Mouse (Mus musculus) brain, adult 2 months (tissue): ENCODE measurements at regions not wholly inside any gene's neighbourhood (a gene's known extent, or its start where the extent isn't known, plus 50 kb on each side); places are given as distances from the start of the nearest gene placed in this dataset.

Source experiments
- DNase-seq: peaks from one replicate; pipeline ENCODE4 v3.0.0; 2011; ENCODE audit warnings: low read depth, low spot score

DNA sequence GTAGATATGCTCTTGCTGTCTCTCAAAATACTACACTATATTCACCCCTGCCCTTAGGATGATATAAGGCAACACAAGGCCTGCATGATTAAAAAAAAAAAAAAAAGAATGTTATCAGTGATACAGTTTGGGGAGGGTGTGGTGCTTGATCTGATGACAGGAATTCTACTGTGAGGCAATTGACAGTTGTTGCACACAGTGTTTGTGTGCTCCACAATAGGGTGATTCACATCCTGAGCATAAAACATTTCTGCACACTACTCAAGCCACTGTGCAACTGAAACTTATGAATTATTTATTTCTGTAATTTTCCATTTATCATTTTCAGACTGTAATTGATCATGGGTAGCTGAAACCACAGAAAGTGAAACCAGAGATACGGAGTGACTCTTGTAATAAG is 277.2 kb upstream of the Adgrl4 start:
- no peak for DNase-seq

DNA sequence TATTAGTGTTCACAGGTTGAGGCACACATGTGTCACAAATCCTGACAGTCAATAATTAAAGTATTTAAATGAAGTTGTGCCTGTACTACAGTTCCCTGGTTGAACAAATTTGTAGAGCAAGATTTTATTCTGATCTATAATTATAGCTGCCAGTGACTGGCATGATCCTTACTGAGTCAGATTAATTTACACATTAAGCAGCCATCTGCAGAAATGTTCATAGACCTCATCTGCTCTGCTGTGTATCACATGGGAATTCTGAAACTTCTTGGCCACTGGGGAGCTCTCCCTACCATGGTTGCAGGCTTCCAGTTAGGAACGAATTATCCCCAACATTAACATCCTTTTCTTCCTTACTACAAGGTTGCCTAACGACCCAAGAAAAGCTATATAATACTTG is 255.6 kb upstream of the Adgrl4 start:
- peak; percentile 10 for DNase-seq

DNA sequence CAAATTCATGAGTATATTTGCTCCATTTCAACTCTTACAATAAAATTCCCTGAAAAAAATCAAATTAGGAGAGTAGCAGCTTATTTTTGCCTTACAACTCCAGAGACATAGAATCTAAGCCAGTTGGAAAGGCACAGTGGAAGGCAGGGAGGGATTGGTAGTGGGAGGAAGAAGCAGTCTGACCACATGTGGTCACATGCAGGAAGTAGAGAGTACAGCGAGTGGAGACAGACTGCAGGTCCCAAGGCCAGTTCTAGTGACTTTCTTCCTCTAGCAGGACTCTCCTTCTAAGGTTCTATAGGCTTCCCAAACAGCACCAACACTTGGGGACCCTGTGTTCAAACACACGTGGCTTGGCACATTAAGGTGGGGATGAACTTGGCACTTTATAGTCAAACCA is 245.6 kb upstream of the Adgrl4 start:
- DNase-seq = no peak

DNA sequence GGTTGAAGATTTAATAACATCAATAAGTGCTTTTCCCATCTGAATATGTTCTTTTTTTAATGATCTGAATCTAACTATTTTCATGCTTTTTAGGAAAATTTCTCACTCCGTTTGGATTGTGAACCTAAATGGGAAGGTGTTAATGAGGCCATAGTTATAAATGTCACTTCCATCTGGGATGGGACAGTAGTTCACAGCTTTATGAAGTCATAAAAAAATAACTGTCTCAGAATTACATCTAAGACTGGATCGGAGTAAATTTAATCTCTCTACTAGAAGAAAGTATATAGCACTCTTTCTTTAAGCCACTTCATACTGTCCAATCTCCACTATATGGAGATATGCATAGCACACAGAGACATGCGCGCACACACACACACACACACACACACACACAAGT is 226.7 kb upstream of the Adgrl4 start:
- DNase-seq = peak; percentile 35

DNA sequence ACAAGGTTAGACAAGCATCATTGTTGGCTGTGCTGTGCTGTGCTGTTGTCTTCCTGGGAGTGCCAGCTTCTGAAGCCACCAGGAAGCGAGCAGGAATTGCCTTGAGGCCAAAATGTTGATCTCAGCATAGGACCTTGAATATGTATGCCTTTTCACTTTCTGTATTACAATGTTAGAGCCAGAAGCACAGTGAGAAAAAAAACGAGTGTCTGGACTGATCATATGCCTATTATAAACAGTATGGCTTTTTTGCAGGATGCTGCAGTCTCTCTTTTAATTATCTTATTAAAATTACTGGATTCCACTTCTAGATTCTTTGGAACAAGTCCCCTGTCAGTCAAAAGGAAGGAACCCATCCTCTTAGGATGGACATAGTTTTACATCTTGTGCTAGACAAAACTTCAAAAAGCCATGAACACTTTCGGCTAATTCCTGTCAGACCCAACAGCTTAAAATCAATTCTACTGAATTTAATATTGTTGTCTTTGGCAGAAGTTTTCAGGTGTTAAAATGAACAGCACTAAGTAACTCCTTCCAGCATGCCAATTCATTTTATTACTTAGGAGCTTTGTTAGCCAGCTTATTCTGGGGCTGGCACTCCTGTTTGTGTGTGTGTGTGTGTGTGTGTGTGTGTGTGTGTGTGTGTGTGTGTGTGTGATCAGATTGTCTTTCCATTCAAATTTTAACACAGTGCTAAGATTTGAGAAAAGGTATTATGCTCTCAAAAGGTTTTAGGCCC is 220.8 kb upstream of the Adgrl4 start:
- no peak for DNase-seq

DNA sequence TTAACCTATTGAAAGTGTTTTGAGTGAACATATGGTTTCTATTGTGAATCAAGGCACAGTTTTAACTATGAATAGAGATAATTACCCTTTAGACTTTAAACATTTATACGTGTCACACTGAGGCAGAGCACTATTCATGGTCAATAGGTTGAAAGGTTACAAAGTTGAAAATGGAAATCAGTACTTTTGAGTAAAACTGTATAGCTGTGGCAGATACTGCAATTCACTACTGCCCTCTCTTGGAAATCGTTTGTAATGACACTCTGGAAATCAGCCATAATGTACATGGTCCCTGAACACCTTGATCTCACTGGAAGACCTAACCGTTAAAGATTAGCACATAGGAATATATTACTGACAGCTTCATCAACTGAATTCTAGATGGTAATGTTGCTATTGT is 215.3 kb upstream of the Adgrl4 start:
- DNase-seq = peak; percentile 50

DNA sequence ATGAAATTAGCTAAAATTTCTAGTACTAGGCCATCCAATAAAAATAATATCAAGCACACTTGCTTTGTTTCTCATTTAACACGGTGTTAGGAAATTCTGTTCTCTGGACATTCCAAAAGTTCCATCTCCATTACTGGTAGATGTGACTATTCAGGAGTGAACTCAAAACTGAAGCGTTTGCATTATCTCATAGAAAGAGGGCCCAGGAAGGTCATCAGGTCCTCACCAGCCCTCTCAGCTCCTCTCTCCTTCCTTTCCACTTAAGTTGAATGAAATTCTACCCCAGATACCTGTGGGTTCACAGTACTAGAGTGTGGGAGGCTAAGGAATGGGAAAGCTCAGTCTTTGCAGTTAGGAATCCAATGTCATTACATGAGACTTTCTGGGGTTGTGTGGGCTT is 185.2 kb upstream of the Adgrl4 start:
- DNase-seq = no peak

DNA sequence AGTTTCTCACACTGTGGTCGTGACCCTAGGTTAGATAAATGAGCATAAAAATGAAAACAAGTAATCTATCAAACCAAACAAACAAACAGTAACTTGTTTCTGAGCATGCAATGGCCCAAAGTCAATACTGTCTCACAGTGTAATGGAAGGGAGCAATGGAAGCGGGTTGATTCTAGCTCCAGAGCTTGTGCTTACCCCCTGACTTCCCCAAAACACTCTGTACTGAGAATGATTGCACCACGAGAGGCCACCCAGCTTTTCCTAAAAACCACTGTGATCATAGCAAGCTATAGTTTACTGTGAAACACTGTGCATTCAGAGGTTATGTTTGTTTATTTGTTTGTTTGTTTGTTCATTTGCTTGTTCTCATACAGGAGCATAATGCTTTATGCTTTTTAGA is 174.9 kb upstream of the Adgrl4 start:
- no peak for DNase-seq

DNA sequence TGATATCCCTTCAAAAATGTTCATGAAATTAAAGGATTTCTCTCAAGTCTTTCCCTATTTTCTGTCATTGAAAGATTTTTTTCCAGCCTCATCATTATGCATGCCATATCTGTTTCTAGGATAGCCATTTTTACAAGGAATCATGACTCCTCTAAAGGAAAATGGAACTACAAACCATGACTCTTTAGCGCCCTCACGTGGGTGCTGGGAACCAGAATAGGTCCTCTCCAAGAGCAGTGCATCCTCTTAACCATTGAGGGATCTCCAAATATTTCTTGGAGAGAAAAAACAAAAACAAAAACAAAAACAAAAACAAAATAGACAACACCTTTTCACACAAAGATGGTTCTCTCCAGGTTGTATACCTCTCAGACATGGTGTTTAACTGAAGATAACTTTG is 172.0 kb upstream of the Adgrl4 start:
- DNase-seq = peak; percentile 3

DNA sequence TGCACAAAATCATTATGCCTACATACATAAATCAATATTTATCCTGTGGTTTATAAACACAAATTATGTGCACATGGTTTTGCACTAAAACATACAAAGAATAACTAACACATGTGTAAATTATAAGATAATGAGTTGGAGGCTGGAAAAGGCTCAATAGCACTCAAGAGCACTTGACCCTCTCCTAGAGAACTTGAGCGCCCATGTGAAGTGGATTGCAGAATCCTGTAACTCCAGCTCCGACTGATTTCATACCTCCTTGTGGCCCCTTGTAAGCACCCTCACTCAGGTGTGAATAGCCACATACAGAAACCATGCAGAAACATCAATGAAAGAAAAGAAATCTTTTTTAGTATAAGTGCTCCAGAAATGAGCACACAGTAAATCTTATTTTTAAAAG is 168.2 kb upstream of the Adgrl4 start:
- DNase-seq = no peak

DNA sequence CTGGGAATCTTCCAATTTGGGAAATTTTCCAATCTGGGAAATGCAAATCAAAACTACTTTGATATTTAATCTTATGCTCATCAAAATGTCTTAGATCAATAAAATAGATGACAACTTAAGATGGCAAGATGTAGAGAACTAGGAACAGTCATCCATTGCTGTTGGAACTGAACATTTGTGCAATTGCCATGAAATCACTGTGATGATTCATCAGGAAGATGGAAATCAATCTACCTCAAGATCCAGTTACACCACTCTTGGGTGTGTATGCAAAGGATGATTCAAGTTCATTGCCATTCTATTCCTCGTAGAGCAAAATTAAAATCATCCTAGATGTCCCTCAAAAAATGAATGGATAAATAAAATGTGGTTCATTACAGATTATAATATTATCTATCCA is 153.9 kb upstream of the Adgrl4 start:
- DNase-seq = no peak

DNA sequence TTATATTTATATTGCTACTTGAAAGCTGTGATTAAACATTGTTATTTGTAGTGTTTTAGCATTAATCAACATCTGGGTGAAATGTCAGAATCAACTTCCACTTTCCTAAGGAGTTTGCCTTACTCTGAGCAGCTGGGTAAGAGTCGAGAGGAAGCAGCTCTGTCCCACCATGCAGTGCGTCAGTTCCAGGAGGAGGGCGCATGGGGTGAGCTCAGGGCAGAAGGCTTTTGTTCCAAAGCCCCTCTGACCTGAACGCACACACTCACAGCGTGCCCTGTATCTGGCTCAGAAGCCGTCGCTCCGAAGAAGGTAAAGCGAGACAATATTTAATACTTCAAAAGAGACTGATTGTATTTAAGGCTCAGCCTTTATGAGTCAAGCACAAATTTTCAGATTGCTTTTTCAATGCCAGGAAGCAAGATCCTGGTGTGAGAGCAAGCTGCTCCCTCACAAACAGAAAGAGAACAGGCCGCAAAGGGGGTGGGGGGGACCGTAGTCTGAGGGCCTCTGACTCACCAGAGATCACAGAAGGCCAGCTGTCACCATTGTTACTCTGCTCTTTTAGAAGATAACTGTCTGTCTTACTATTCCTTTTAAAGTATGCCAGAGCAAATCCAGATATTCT is 143.6 kb upstream of the Adgrl4 start:
- DNase-seq = peak; percentile 93

DNA sequence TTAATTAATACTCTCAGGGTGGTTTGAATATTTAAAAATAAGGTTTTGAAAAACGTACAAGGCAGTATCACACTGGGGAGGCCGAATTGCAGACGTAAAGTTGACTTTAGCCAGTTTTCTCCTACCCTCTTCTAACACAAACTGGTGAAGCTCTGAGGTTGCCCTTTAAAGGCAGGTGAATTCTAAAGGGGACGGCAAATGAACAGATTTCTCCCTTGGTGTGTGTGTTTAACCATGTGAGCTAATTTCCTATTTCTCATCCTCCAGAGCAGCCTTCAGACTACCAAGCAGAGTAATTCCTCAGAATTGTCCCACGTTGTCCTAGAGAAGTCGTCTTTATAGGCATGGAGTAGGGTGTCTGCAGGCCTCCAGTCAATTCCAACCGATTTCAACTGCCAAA is 143.1 kb upstream of the Adgrl4 start:
- DNase-seq = peak; percentile 58

DNA sequence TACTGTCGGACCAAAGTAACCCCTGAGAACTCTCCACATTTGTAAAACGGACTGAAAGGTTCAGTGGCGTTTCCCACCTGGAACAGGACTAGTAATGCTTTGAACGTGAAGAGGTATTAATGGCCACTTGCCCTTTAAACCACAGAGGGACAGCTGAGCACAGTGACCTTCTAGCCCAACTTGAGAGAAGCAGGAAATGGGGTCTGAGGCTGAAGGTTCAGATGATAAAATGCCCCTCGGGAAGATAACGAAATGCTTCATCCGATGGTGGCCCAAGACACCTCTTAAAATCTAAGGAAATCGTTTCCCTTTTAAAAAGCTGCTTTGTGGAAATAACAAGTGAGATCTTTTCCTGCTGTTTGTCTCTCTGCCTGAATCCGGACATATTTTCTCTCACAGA is 142.7 kb upstream of the Adgrl4 start:
- no peak for DNase-seq

DNA sequence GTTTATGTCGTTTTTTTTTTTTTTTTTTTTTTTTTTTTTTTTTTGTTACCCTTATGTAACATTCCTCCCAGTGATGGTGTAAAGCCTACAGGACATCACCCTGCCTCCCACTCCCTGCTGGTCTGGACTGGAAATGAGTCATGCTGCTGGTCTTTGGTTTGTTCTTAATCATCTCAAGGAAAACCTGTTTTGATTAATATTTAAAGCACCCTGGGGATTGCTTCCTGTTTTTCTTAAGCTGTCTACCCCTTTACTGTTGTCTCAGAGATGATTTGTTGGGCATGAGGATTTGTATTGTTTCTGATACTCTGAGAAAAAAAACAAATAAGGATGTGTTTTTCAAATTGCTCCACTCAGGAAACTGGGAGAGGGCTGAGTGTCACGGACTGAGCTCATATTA is 139.4 kb upstream of the Adgrl4 start:
- peak; percentile 79 for DNase-seq

DNA sequence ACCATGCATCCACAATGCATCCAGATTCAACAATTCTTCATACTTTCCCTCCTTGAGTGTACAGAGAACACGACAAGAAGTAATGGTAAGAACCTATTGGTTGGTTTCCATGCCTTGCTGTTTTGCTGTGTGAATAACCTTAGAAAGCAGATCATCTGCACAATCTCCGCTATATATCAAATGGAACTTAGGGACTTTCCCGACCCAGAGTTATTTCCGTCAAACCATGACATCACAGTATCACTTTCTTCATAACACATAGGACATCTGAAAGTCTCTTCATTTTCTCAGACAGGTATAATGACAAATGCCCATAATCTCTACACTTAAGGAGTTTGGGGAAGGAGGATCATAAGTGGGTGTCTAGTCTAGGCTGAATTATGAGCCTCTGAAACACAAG is 132.3 kb upstream of the Adgrl4 start:
- DNase-seq = no peak

DNA sequence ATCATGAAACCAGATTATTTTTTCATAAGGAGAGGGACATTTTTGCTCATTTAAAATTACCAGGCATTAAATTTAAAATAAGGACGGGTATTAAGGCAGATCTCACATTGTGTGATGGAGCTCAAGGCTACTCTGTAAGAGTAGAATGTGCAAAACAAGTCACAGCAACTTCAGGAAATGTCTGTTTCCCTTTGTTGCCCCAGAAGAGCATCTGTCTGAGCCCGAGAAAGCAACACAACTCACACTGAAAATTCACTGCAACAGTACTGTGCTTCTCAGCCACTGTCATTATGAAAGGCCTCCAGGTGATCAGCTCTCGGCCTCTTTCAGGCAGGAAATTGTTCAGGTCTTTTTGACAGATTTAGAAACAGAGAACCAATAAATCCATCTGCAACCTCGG is 129.7 kb upstream of the Adgrl4 start:
- no peak for DNase-seq

DNA sequence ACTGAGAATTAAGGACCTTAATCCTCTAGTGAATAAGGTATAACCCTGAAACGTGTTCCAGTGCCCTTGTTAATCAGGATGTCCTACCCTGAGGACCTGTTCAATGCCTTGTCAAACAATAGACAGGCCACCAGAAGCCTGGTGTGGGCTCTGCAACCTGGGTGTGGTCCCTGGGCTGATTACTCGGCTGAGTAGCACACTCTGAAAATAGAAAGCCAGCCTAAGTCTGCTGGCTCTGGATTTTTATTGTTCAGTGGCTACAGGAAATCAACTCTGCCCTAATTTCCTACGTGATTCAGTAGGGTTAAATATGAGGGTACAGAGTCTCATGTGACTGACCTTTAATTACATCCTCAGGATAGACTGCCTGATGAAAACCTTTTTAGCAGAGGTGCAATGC is 113.9 kb upstream of the Adgrl4 start:
- DNase-seq = no peak

DNA sequence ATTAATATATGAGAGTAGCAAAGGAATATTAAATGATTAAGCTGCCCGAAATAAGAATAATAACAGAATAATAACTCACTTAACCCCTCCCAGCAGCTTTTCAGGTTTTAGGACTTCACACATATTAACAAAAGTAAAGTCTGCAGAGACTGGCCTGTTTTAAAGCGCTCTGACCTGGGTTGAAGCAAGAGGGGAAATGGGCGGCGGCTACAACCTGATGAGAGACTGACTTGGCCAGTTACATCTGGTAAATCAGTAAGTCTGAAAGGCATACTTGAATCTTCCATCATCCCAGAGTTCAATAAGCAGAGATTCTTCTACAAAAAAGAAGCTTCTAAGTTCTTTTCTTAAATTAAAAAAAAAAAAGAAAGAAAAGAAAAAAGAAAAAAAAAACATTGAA is 107.9 kb upstream of the Adgrl4 start:
- no peak for DNase-seq

DNA sequence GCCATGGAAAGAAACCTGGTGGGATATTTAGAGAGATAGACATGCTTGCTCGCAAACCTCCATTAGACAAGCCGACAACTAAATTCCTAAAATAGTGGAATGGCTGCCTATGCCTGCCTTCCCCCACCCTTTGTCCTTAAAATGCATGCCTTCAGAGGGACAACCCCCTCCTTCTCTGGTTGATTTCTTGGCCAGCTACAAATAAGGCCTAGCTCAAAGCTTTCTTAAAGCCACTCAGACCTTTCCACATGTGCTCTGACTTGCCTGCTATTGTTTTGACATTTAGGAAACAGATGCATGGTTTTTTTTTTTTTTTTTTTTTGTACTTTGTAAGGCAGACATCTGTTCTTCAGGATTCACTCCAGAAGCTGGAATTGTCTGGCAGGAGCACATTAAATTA is 105.8 kb upstream of the Adgrl4 start:
- no peak for DNase-seq

DNA sequence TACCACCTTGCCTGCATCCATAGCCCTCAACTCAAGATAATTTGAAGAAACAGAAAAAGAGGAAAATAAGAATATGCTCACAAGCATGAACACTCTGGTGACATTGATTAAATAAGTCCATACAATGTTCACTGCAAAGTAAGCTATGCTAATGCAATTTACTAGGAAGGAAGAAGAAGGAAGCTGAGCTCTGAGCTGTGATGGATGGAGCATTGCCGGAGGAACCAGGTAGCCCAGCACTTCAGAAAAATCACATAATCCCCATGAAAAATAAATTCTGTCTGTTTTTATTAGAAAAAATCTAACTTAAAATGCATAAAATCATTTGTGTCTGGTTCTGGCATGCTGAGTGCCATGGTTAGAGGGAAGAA is 105.4 kb upstream of the Adgrl4 start:
- DNase-seq = no peak

DNA sequence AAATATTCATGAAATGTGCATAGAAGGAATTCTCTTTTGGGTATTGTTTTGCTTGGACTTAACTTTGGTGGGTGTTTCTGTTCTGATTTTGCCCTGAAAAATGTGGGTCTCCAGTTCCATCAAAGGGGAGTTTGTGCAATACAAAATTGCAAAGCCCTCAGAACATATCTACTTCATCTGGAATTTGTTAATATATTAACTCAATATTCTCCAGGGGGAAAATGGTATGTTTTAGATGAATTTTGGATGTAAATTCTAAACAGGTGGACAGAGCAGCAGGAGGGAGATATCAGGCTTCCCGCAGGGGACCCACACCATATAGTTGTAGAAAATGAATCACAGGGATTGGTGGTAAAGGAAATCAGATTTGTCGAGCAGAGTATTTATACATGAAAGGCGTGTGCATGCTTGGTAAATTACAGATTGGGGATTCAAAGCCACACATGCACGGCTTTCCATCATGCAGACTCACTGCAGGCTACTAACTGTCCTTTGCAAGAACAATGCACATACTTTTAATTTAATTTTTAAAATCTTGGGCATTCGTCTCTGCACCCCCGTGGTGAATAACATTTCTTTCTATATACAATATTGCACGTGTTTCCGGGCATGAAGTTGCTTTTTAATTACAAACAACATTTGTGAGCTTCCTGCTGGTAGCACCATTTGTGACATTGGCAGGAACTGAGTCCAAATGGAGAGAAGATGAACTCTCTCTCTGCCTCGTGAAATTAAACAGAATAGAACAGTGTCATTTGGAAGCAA is 104.8 kb upstream of the Adgrl4 start:
- DNase-seq = peak; percentile 83

DNA sequence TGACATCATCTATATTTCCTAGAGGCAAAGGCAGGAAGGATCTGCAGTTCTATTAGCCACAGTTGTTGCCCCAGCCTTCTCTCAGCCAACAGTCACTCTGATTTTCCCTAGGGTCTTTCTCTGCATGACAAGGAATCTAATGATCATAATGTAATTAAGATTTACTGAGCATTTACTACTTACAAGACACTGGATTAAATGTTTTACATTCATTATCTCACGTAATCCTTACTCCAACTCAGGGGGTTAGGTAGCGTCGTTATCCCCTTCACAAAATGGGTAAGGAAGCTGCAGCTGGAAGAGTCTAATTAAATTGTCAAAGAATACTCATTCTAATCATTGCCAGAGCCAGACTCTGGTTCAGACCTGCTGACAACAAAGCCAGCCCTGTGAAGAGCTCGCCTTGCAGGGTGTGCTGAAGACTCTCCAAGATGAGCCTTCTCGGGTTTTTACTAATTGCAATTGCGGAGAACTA is 103.8 kb upstream of the Adgrl4 start:
- DNase-seq = no peak
